In the genomic region with DNA sequence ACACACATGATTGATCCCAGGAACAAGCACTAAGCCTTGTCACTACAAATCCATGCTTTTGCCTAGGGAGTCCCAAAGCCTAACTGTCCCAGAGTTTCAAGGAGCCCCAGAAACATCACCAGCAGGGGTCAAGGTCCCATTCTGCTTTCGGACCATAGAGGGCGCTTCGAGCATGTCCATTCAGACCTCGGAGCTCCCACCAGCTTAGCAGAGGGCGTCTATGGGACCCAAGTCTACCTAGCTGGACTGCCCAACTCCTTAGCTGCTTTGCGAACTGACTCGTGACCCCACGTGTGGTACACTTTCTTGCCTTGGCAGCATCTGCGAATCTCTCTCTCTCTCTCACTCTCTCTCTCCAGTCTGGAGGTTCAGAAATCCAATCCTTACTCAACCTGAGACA, we compare ENCODE assay signal across 8 mouse cellular contexts. TPM values are rescaled to one million over a fixed set of nuclear protein-coding genes. Genes with fewer than 3 reads are reported as not detected.
DNase-seq lines count a peak whose midpoint lies in the region; ATAC-seq and TF ChIP-seq lines count a peak whose summit lies in the region.
"Had no signal": no experiment of that assay in that cellular context is flagged by ENCODE, and none has a peak within 500 bp of the region (broad histone marks: within the 10 kb centered on the region; RNA-seq: fewer than 3 reads in every experiment).

No protein-coding gene starts in this region.

- H3K4me3 ChIP-seq in liver, adult 2 months (ENCODE audit: insufficient read depth, low read depth, low read length) = no peak overlapping the region
- no peak overlapping the region for H3K4me3 ChIP-seq in liver, embryonic 11.5 days (ENCODE audit: low read depth, low read length)
- no peak overlapping the region for H3K4me3 ChIP-seq in embryonic facial prominence, embryonic 11.5 days (ENCODE audit: low read depth, low read length)

- DNase-seq in liver, adult 2 months (ENCODE audit: extremely low read depth, low read depth, low spot score) = peak; percentile 0
- DNase-seq in liver, embryonic 11.5 days (ENCODE audit: low spot score) = no peak
- DNase-seq in embryonic facial prominence, embryonic 11.5 days (ENCODE audit: low spot score) = peak; percentile 75
- DNase-seq in kidney, adult 18-20 months = peak; percentile 67
- peak; percentile 56 for DNase-seq in lung, postnatal 25 days (ENCODE audit: low spot score)
- no peak for DNase-seq in natural killer cell, adult 2 months (ENCODE audit: low spot score in 2 of 2)
- DNase-seq in left cerebral cortex, adult 18-20 months (ENCODE audit: low spot score in 2 of 2) = no peak

- no peak overlapping the region for H3K4me2 ChIP-seq in liver, embryonic 11.5 days
- H3K4me2 ChIP-seq in embryonic facial prominence, embryonic 11.5 days (ENCODE audit: low read depth, low read length) = no peak overlapping the region

- peaks cover 20% of the 10 kb centered on the region for H3K27me3 ChIP-seq in liver, adult 2 months (ENCODE audit: control insufficient read depth, insufficient read depth, low read length)
- peaks cover 66% of the 10 kb centered on the region for H3K27me3 ChIP-seq in liver, embryonic 11.5 days (replicated peaks; ENCODE audit: control insufficient read depth, insufficient read depth, low read length)
- peaks cover 39% of the 10 kb centered on the region for H3K27me3 ChIP-seq in embryonic facial prominence, embryonic 11.5 days (ENCODE audit: control insufficient read depth, insufficient read depth, low read length)

- ATAC-seq in liver, embryonic 11.5 days (replicated peaks; ENCODE audit: low FRiP score) = no peak
- ATAC-seq in embryonic facial prominence, embryonic 11.5 days (replicated peaks; ENCODE audit: insufficient number of reproducible peaks, low FRiP score, low TSS enrichment, low read depth) = 0 out of 2 replicates have a peak, but pooled peaks have one; percentile 17

- H3K79me2 ChIP-seq in liver, adult 2 months (ENCODE audit: control insufficient read depth, insufficient read depth, low read length) = no peaks in the 10 kb centered on the region

- TF ChIP-seq POLR2A in liver, adult 2 months (IDR thresholded peaks at IDR 0.05; ENCODE audit: extremely low read depth, insufficient read depth, low read length) = no peak

- 5% methylated on average over 9 of the region's 9 CpGs for WGBS in liver, adult 2 months
- 4% methylated on average over 9 of the region's 9 CpGs for WGBS in liver, embryonic 11.5 days
- 4% methylated on average over 9 of the region's 9 CpGs for WGBS in embryonic facial prominence, embryonic 11.5 days

- H3K9ac ChIP-seq in liver, adult 2 months (ENCODE audit: low read depth, low read length) = no peak overlapping the region
- H3K9ac ChIP-seq in liver, embryonic 11.5 days (ENCODE audit: low read depth, low read length) = no peak overlapping the region
- H3K9ac ChIP-seq in embryonic facial prominence, embryonic 11.5 days (replicated peaks; ENCODE audit: low read length) = no peak overlapping the region

- no peaks in the 10 kb centered on the region for H3K4me1 ChIP-seq in liver, adult 2 months (ENCODE audit: control insufficient read depth, insufficient read depth, low read length)
- no peaks in the 10 kb centered on the region; the same call in 1 of the 2 replicates for H3K4me1 ChIP-seq in liver, embryonic 11.5 days (replicated peaks; ENCODE audit: control insufficient read depth, insufficient read depth, low read length)
- H3K4me1 ChIP-seq in embryonic facial prominence, embryonic 11.5 days (ENCODE audit: control insufficient read depth, insufficient read depth, low read length) = no peaks in the 10 kb centered on the region

- H3K27ac ChIP-seq in liver, adult 2 months (replicated peaks; ENCODE audit: insufficient read depth, low read depth, low read length) = no peak overlapping the region
- no peak overlapping the region for H3K27ac ChIP-seq in liver, embryonic 11.5 days (ENCODE audit: low read depth, low read length)
- no peak overlapping the region for H3K27ac ChIP-seq in embryonic facial prominence, embryonic 11.5 days (replicated peaks; ENCODE audit: low read depth, low read length)

- no peaks in the 10 kb centered on the region for H3K36me3 ChIP-seq in liver, adult 2 months (ENCODE audit: control insufficient read depth, insufficient read depth, low read length)
- no peaks in the 10 kb centered on the region for H3K36me3 ChIP-seq in liver, embryonic 11.5 days (ENCODE audit: control insufficient read depth, insufficient read depth, low read length)
- no peaks in the 10 kb centered on the region for H3K36me3 ChIP-seq in embryonic facial prominence, embryonic 11.5 days (replicated peaks; ENCODE audit: control insufficient read depth, insufficient read depth, low read depth, low read length)

- TF ChIP-seq CTCF in liver, adult 2 months (IDR thresholded peaks at IDR 0.05; ENCODE audit: low read depth, low read length) = peak; percentile 61

- H3K9me3 ChIP-seq in liver, embryonic 11.5 days (ENCODE audit: control insufficient read depth, low read length) = no peaks in the 10 kb centered on the region
- H3K9me3 ChIP-seq in embryonic facial prominence, embryonic 11.5 days (replicated peaks; ENCODE audit: control insufficient read depth, low read length) = no peaks in the 10 kb centered on the region

RNA-seq across cellular contexts. Expression of a gene that starts 7.0 kb away (rescaled TPM):
- total RNA-seq in liver, adult 2 months (2014; rRNA removed) = 0.18 and 0.40 TPM in 2 replicates
- 0.29 and 0.47 TPM in 2 replicates for polyA plus RNA-seq in liver, adult 2 months (2012; rRNA removed)
- polyA plus RNA-seq in liver, embryonic 11.5 days (2014; fragmentation: Nextera tagmentation; extraction: Ambion mirVana) = 0.08 and 0.10 TPM in 2 replicates
- polyA plus RNA-seq in embryonic facial prominence, embryonic 11.5 days (2014; fragmentation: Nextera tagmentation; extraction: Ambion mirVana) = 2.2 and 2.4 TPM in 2 replicates
- under 1 TPM; 0.37 to 0.49 TPM for total RNA-seq in left cerebral cortex, adult 18-20 months (2021)
- polyA plus RNA-seq: liver, embryonic 16.5 days had no signal

Comparison
In these comparisons a context has a peak if more than half of its experiments do, and no peak if none do; other contexts are left out.
1. DNase-seq: peak in liver, adult 2 months (single experiment), embryonic facial prominence, embryonic 11.5 days (single experiment), kidney, adult 18-20 months (single experiment) and lung, postnatal 25 days (single experiment); none in liver, embryonic 11.5 days (single experiment), natural killer cell, adult 2 months (0 of 2) and left cerebral cortex, adult 18-20 months (0 of 2).